Mouse (Mus musculus) hindbrain, embryonic 16.5 days (tissue): Measurements from ENCODE around the gene Metap1d. TPM values are rescaled to one million over a fixed set of nuclear protein-coding genes. Genes with fewer than 3 reads are reported as not detected.

ENCODE experiments used
- ATAC-seq: fragments of 200-750 bp; cut with Nextera tagmentation; 2 replicates; pipeline ENCODE4 v1.8.0; 2017; ENCODE audit warnings: moderate TSS enrichment, moderate library complexity
- H3K27ac ChIP-seq: fragments of 300-500 bp; sonication (generic); 2 replicates; pipeline ENCODE4 v1.5.1; 2014; ENCODE audit warnings: low read depth, mild to moderate bottlenecking, control low read depth, low read length, moderate library complexity
- H3K27me3 ChIP-seq: fragments of 300-500 bp; sonication (generic); replicated peaks from 2 replicates; pipeline ENCODE4 v1.6.1; 2014; ENCODE audit warnings: low read length; ENCODE audit not compliant: control insufficient read depth, insufficient read depth
- H3K36me3 ChIP-seq: fragments of 300-500 bp; sonication (generic); 2 replicates; pipeline ENCODE4 v1.6.1; 2014; ENCODE audit warnings: mild to moderate bottlenecking, low read length, moderate library complexity, mixed read lengths; ENCODE audit not compliant: control insufficient read depth, insufficient read depth
- H3K4me1 ChIP-seq: fragments of 300-500 bp; sonication (generic); 2 replicates; pipeline ENCODE4 v1.6.1; 2014; ENCODE audit warnings: low read depth, low read length; ENCODE audit not compliant: control insufficient read depth, insufficient read depth
- H3K4me2 ChIP-seq: fragments of 300-500 bp; sonication (generic); 2 replicates; pipeline ENCODE4 v1.6.1; 2014; ENCODE audit warnings: mild to moderate bottlenecking, low read length, control low read depth, moderate library complexity
- H3K4me3 ChIP-seq: fragments of 300-500 bp; sonication (generic); 2 replicates; pipeline ENCODE4 v1.5.1; 2014; ENCODE audit warnings: mild to moderate bottlenecking, low read length, control low read depth, moderate library complexity
- H3K9ac ChIP-seq: fragments of 300-500 bp; sonication (generic); 2 replicates; pipeline ENCODE4 v1.6.1; 2014; ENCODE audit warnings: low read depth, mild to moderate bottlenecking, control low read depth, low read length, moderate library complexity
- H3K9me3 ChIP-seq: fragments of 300-500 bp; sonication (generic); 2 replicates; pipeline ENCODE4 v1.6.1; 2014; ENCODE audit warnings: mild to moderate bottlenecking, low read length, moderate library complexity; ENCODE audit not compliant: control insufficient read depth
- WGBS: fragments of 180-500 bp; shearing (Covaris S2); extraction: QIAGEN DNeasy Blood & Tissue Kit; methylation state at CpG from one replicate; pipeline ENCODE4 v1.1.7; 2014; 5-methylcytosine and 5-hydroxymethylcytosine counted together
- polyA plus RNA-seq: library from polyadenylated mRNA; unstranded; fragments of >200 nt; fragmentation: Nextera tagmentation; extraction: Ambion mirVana; gene quantifications from 2 replicates; pipeline ENCODE4 v1.2.1, GENCODE M21; 2015

The Metap1d gene
- polyA plus RNA-seq: 31.7 and 31.9 TPM in 2 replicates

DNA sequence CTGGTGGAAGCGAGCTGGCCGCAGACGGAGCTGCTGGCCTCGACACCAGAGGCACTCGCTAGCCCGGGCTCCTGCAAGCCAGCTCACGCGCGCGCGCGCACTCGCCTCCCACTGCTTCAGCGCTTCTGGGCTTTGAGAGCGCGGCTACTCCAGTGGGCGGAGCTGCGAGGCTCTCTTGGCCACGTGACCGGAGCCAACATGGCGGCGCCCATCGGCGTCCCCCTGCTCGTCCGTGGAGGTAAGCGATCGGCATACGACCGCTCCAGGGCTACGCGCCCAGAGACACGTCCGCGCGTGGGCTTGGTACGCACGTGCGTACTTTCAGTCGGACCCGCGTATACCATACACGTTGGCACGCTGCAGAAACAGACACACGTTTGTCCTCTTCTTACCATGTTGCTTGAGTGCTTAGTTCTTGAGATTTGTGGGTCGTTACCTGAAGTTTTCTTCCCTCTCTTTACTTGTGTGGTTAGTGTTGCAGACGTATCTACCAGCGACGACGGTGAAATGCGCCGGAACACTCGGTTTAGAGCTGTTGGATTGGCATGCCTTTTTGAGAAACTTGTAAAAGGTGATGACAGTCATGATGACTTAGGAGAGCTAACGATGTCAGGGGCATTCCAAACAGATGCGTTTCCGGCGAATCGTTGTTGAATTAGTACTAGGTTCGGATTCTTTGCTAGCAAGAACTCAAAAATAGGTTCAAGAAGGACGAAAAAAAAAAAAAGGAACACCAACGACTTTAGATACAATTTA, at the start of gene Metap1d:
Metap1d (plus strand) TSS at position 116 of the 756 bp plus-strand sequence.
- H3K4me1 ChIP-seq: no peaks in the 10 kb centered on the region; the same call in 1 of the 2 replicates
- H3K4me2 ChIP-seq: peak within 1 kb of the TSS; percentile 78
- H3K9ac ChIP-seq: peak within 1 kb of the TSS; percentile 66
- H3K4me3 ChIP-seq: peak within 1 kb of the TSS; percentile 60
- peak; percentile 99 for ATAC-seq
- under 1% methylated on average over 60 of the region's 61 CpGs for WGBS
- H3K9me3 ChIP-seq: no peaks in the 10 kb centered on the region
- peak within 1 kb of the TSS; percentile 67 for H3K27ac ChIP-seq
- no peaks in the 10 kb centered on the region for H3K27me3 ChIP-seq
- no peaks in the 10 kb centered on the region for H3K36me3 ChIP-seq

DNA sequence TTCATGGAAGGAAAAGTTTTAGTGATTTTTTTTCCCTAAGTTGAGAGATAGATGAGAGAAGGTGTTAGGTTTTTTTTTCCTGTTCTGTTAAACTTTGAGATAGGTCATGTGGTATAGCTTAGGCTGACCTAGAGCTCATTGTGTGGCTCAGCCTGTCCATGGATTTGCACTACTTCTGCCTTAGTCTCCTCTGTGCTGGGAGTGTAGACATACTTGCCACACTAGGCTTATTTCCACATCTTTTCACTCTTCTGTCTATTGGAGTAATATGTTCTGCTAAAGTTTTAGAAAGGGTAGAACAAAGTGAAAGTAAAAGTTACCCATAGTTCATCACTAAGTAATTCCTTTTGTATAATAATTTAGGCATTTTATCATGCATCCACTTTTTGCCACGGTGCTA, 47.5 kb upstream of the Metap1d start:
- Histone ChIP-seq H3K9me3 (no peaks in the 10 kb centered on the region), H3K4me1 (no peaks in the 10 kb centered on the region), H3K4me3 (no peak overlapping the region), H3K27ac (no peak overlapping the region), H3K36me3 (no peaks in the 10 kb centered on the region), H3K4me2 (no peak overlapping the region), H3K9ac (no peak overlapping the region), H3K27me3 (no peaks in the 10 kb centered on the region)
- ATAC-seq: no peak
- 90% methylated on average over 1 of the region's 1 CpGs for WGBS

DNA sequence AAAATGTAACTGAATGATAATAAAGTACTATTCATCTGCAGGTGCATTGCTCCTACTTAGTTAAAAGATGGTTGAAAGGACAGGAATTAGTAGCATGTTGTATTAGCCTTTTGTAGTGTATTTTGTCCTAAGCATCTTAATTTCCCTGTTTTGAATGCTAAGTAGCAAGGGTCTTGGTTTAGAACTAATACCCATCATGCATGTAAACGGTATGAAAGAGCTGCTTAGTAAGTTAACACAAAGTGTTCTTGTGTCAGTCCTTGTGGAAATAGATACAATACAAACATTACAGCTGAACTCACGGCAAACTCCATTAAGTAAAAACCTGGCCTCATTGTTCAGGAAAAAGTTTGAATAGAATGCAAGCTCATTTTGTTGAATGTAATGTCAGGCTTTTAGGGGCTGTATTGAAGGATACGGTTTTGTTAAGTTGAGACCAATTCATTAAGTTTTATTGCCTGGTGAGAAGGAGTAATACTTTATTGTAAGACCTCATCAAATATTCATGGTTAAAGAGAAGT, 34.3 kb upstream of the Metap1d start:
- Histone ChIP-seq H3K4me3 (no peak overlapping the region), H3K4me1 (no peaks in the 10 kb centered on the region), H3K9me3 (no peaks in the 10 kb centered on the region), H3K27ac (no peak overlapping the region), H3K36me3 (peaks cover 3% of the 10 kb centered on the region; the same call in 1 of the 2 replicates), H3K27me3 (no peaks in the 10 kb centered on the region), H3K4me2 (no peak overlapping the region), H3K9ac (no peak overlapping the region)
- no peak for ATAC-seq
- 38% methylated on average over 3 of the region's 3 CpGs for WGBS

DNA sequence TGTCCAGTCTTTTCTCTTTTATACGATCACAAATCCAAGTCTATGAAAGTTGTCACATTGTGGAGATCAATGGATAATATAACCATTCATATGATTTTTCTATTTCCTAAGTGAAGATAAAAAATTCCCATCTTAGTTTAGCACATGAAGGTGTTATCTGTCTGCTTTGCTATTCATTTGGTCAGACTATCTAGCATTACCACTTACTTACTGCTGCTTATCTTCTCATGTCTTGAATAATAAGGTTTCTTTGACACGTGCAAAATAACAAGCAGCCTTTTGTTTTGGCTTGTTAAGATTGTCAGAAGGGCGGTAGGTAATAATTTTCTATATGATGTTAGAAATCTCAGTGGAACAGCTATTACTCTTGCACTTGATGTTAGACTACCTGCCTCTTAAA, 33.7 kb upstream of the Metap1d start:
- WGBS: 80% methylated on average over 3 of the region's 3 CpGs
- Histone ChIP-seq H3K36me3 (peaks cover 3% of the 10 kb centered on the region; the same call in 1 of the 2 replicates), H3K9ac (no peak overlapping the region), H3K27me3 (no peaks in the 10 kb centered on the region), H3K4me3 (no peak overlapping the region), H3K27ac (no peak overlapping the region), H3K4me1 (no peaks in the 10 kb centered on the region), H3K4me2 (no peak overlapping the region), H3K9me3 (no peaks in the 10 kb centered on the region)
- ATAC-seq: no peak

DNA sequence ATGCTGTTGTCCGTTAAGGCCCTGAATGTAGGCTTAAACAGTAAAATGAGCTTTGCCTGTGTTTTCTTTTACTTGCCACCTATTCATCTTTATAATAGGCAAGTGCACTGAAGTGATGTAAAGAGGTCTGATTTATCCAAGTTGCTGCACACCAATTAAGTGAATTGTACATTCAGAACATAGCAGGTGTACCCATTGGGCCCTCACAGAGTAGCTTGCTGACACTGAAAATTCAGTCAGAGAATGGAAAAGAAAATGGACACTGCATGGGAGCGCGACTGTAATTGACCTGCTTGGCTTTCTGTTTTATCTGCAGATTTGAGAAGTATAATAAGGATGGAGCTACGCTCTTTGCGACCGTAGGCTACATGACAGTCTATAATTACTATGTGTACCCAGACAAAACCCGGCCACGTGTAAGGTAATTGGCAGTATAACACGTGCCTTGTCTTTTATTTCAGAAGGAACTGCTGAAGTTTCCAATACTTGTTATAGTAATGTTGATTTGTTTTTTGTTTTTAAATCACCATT, 32.1 kb upstream of the Metap1d start:
- no peak overlapping the region for H3K27ac ChIP-seq
- 77% methylated on average over 9 of the region's 9 CpGs for WGBS
- no peaks in the 10 kb centered on the region for H3K27me3 ChIP-seq
- no peak for ATAC-seq
- H3K4me3 ChIP-seq: no peak overlapping the region
- no peak overlapping the region for H3K4me2 ChIP-seq
- peaks cover 3% of the 10 kb centered on the region; the same call in 1 of the 2 replicates for H3K36me3 ChIP-seq
- no peaks in the 10 kb centered on the region for H3K9me3 ChIP-seq
- no peaks in the 10 kb centered on the region for H3K4me1 ChIP-seq
- no peak overlapping the region for H3K9ac ChIP-seq

DNA sequence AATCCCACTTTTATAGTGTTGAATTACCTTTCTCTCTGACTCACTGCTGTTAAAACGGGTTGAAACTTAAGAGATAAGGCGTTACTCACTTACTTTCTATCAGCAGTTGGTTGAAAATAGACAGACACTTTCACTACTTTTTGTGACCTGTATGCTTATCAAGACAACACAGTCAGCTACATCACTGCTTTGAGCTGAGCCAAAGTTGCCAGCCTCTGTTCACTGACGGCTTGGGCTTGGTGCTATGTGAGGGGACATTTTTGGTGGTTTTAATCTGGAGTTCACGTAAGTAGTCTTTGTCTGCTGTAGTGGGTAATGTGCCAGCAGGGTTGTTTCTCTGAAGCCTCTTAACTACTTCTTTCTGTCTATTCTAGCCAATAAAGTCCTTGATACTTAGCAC, 28.5 kb upstream of the Metap1d start:
- Histone ChIP-seq H3K4me2 (no peak overlapping the region), H3K9ac (no peak overlapping the region), H3K4me1 (no peaks in the 10 kb centered on the region), H3K9me3 (no peaks in the 10 kb centered on the region), H3K27me3 (no peaks in the 10 kb centered on the region), H3K4me3 (no peak overlapping the region), H3K36me3 (peaks cover 3% of the 10 kb centered on the region; the same call in 1 of the 2 replicates), H3K27ac (no peak overlapping the region)
- 84% methylated on average over 4 of the region's 4 CpGs for WGBS
- no peak for ATAC-seq

DNA sequence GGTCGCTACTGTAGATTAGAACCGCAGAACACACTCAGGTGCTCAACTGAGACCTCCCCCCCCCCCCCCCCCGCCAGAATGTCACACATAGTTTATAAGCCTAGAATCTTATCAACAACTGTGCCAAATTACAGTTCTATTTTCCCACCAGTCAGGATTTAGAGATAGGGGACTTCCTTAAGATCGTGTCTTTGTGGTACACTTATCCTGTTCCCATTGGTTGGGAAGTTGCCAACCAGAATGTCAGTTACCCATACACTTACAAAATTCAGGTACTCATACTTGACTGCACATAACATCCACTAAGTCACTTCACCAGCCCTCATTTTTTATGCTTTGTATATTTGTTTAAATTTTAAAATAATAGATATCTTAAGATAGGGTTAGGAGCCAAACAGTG, 17.6 kb upstream of the Metap1d start:
- Histone ChIP-seq H3K4me2 (no peak overlapping the region), H3K27me3 (no peaks in the 10 kb centered on the region), H3K27ac (no peak overlapping the region), H3K9me3 (no peaks in the 10 kb centered on the region), H3K9ac (no peak overlapping the region), H3K36me3 (peaks cover 6% of the 10 kb centered on the region; the same call in 1 of the 2 replicates), H3K4me1 (no peaks in the 10 kb centered on the region), H3K4me3 (no peak overlapping the region)
- no peak for ATAC-seq
- 93% methylated on average over 3 of the region's 4 CpGs for WGBS

DNA sequence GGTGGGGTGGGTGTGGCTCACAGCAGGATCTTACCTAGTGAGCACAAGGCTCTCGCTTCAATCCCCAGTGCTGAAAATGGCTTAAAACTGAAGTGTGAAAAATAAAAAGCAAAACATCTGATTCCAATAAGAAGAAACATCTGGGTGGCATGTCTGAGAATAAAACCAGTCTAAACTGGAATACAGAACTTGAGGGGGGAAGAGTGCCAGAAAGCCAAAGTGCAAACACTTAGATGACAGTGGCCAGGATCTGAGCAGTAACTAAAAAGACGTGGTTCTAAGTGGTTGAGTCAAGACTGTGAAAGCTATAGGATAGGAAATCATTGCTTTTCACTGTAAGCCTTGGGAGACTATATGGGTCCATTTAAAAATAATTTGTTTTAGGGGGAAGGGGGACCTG, 9.7 kb upstream of the Metap1d start:
- no peak for ATAC-seq
- Histone ChIP-seq H3K27me3 (no peaks in the 10 kb centered on the region), H3K9me3 (no peaks in the 10 kb centered on the region), H3K4me3 (no peak overlapping the region), H3K4me2 (no peak overlapping the region), H3K4me1 (no peaks in the 10 kb centered on the region), H3K27ac (no peak overlapping the region), H3K9ac (no peak overlapping the region), H3K36me3 (peaks cover 2% of the 10 kb centered on the region)
- 51% methylated on average over 2 of the region's 2 CpGs for whole genome bisulfite sequencing

DNA sequence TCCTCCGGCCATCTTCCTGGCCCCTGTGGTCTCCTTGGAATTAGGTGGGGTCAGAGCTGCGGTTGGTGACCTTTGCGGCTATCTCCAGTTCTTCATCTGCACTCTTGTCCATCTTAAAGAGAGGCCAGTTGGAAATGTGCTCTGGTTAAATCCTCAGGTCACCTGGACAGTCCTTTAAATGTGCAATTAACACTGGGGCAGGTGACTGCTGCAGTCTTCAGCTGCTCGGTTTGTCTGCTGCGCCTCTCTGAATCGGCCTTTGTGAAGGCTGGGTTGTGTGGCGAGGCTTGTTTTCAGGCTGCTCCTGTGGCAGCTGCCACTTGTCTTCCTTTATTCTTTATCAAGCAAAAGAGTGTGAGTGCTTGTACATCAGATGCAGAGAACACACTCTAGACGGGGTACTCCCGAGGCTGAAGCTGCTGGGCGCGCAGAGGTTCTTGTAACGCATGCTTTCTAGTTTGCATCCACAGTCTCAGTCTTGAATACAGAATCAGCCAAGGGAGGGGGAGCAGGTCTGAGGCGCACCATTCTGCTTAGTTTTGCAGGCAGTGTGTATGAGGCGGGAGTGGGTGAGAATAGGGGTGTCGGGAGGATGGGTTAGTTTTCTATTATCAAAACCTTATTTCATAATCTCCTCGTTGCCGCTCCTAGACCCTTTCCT, 7.4 kb upstream of the Metap1d start:
- Histone ChIP-seq H3K9me3 (no peaks in the 10 kb centered on the region), H3K36me3 (peaks cover 2% of the 10 kb centered on the region), H3K27me3 (no peaks in the 10 kb centered on the region), H3K4me1 (no peaks in the 10 kb centered on the region), H3K27ac (no peak overlapping the region), H3K9ac (no peak overlapping the region), H3K4me3 (no peak overlapping the region), H3K4me2 (no peak overlapping the region; the same call in 1 of the 2 replicates)
- WGBS: 47% methylated on average over 17 of the region's 17 CpGs
- ATAC-seq: no peak
